Mouse (Mus musculus) kidney, postnatal 4 days (tissue): ENCODE measurements around the gene Spata31d1b.
"Not testable (repeated sequence)": the region's sequence is repeated elsewhere in the genome, so short reads cannot be mapped to it uniquely, and the experiment has no call there.

ENCODE experiments used
- DNase-seq, 2 experiments: peaks; one replicate each; pipeline ENCODE4 v3.0.0; 2021; ENCODE audit warnings: mixed read lengths in 2 of 2

Gene Spata31d1b

GRCm38 (mm10) chr13:59711984-59712383 lies at the start of gene Spata31d1b:
Gene Spata31d1b (plus strand): TSS chr13:59712284.
- not testable (repeated sequence) for DNase-seq

GRCm38 (mm10) chr13:59663939-59664712 lies 48.0 kb upstream of the Spata31d1b start:
- no peak for DNase-seq

GRCm38 (mm10) chr13:59667763-59668162 lies 44.3 kb upstream of the Spata31d1b start:
- DNase-seq: no peak

- no peak for DNase-seq
Measured at GRCm38 (mm10) chr13:59668501-59669093, 43.5 kb upstream of the Spata31d1b start.

GRCm38 (mm10) chr13:59669946-59670345 lies 42.1 kb upstream of the Spata31d1b start:
- DNase-seq: no peak

GRCm38 (mm10) chr13:59671521-59671920 lies 40.6 kb upstream of the Spata31d1b start:
- DNase-seq: no peak

GRCm38 (mm10) chr13:59672248-59672647 lies 39.8 kb upstream of the Spata31d1b start:
- no peak for DNase-seq

- no peak for DNase-seq
Measured at GRCm38 (mm10) chr13:59673597-59673996, 38.5 kb upstream of the Spata31d1b start.

GRCm38 (mm10) chr13:59674215-59674614 lies 37.9 kb upstream of the Spata31d1b start:
- no peak for DNase-seq

- DNase-seq: peak; percentile 30 to 48
Measured at GRCm38 (mm10) chr13:59674761-59675150, 37.3 kb upstream of the Spata31d1b start.

GRCm38 (mm10) chr13:59675151-59676011 lies 36.7 kb upstream of the Spata31d1b start, which contains the start of gene Golm1:
Gene Golm1 (minus strand): TSS chr13:59675811.
- DNase-seq: peak; percentile 76 to 83

GRCm38 (mm10) chr13:59676316-59677229 lies 35.5 kb upstream of the Spata31d1b start:
- DNase-seq: peak in 1 of 2 experiments; percentile 27

- DNase-seq: no peak
Measured at GRCm38 (mm10) chr13:59679306-59679705, 32.8 kb upstream of the Spata31d1b start.

GRCm38 (mm10) chr13:59679908-59680307 lies 32.2 kb upstream of the Spata31d1b start:
- DNase-seq: no peak

GRCm38 (mm10) chr13:59682629-59683028 lies 29.5 kb upstream of the Spata31d1b start:
- no peak for DNase-seq

GRCm38 (mm10) chr13:59685236-59685635 lies 26.8 kb upstream of the Spata31d1b start:
- DNase-seq: no peak

GRCm38 (mm10) chr13:59688338-59688770 lies 23.7 kb upstream of the Spata31d1b start:
- DNase-seq: peak; percentile 54 to 61

- no peak for DNase-seq
Measured at GRCm38 (mm10) chr13:59689313-59689712, 22.8 kb upstream of the Spata31d1b start.

- DNase-seq: no peak
Measured at GRCm38 (mm10) chr13:59689843-59690242, 22.2 kb upstream of the Spata31d1b start.

GRCm38 (mm10) chr13:59690576-59690975 lies 21.5 kb upstream of the Spata31d1b start:
- DNase-seq: no peak

- no peak for DNase-seq
Measured at GRCm38 (mm10) chr13:59691478-59691877, 20.6 kb upstream of the Spata31d1b start.

GRCm38 (mm10) chr13:59694008-59694407 lies 18.1 kb upstream of the Spata31d1b start, which contains the start of gene 4921517D22Rik:
Gene 4921517D22Rik (minus strand): TSS chr13:59694108.
- DNase-seq: no peak
